Mouse (Mus musculus): Measurements from ENCODE around the gene Nudt22. TPM values are rescaled to one million over a fixed set of nuclear protein-coding genes. Genes with fewer than 3 reads are reported as not detected.

The Nudt22 gene
- total RNA-seq (2023): 10 to 100 TPM; 12.2 to 15.9 TPM

DNA sequence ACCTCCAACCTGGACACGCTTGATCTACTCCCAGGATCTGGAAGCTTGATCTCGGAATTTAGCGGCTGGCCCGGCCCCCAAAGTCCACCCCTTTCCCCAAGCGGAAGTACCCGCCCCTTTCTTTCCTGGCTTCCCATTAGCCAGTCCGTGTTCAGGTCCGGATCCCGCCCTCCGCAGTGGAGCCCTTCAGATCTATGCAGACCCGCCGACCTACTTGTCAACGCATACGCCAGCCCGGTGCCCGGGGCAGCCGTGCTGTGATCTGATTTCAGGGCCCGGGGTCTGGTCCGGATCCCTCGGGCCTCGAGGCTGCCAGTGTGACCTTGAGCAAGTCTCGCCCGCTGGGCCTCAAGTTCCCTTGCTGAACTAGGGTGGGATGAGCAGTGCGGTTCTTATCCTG lies at the start of gene Nudt22, which contains the start of gene Trpt1:
Gene Nudt22, minus strand, starts transcription at position 112 of the 400 bp plus-strand sequence.
Gene Trpt1, plus strand, starts transcription at position 126 of the 400 bp plus-strand sequence.

DNA sequence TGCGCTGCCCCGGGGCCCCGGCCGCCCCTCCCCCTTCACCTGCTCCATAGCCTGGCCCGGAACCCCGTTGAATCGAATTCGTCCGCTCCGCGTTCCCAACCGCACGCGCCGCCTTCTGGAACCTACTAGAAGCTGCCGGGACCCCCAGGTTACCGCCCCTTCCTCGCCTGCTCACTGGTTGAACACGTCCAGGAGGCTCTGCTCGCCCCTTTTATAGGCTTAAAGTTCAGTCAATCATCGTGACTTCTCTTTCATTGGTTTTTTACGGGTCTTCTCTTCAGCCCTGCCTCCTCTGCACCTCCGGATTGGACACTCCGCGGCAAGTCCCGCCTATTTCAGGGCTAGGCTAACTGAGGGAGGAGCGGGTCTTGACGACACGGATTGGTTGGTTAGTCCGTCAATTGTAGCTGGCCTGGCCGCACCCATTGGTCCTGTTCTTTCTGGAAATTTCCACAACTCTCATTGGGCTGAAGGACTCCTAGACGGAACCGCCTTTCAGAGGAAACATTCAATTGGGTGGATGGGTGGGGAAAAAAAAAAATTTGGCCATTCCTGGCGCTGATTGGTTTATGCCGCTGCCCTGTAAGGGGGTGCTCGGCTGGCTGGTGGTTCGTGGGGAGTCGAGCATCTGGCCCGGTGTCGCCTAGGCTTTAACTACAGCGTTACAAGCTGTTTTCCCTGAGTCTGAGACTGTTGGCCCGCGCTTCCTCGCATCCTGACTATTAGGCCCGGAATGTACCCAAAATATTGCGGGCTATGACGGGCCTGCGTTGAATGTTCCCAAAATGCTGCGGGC lies 44.1 kb upstream of the Nudt22 start, which contains the start of gene Stip1:
Gene Stip1, minus strand, starts transcription at position 127 of the 796 bp plus-strand sequence.

DNA sequence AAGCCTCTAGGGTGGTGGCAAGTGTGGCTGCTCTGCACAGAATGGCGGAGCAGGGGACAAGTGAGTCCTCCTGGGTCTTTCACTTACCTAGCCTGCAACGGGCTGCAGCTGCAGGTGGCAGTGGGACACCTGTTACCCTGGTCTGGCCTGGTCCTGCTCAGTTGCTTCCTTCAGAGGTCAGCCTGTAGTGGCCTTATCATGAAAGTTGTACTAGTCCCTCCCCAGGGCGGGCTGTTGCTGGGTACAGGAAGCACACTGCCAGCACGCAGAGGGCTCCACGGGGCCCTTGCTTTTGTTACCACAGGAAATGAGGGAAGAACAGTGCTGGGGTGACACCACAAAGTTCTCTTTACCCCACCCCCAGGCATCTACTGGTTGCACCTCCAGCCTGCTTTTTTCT lies 23.3 kb upstream of the Nudt22 start, which contains the start of gene Fermt3:
Gene Fermt3, minus strand, starts transcription at position 279 of the 400 bp plus-strand sequence.

DNA sequence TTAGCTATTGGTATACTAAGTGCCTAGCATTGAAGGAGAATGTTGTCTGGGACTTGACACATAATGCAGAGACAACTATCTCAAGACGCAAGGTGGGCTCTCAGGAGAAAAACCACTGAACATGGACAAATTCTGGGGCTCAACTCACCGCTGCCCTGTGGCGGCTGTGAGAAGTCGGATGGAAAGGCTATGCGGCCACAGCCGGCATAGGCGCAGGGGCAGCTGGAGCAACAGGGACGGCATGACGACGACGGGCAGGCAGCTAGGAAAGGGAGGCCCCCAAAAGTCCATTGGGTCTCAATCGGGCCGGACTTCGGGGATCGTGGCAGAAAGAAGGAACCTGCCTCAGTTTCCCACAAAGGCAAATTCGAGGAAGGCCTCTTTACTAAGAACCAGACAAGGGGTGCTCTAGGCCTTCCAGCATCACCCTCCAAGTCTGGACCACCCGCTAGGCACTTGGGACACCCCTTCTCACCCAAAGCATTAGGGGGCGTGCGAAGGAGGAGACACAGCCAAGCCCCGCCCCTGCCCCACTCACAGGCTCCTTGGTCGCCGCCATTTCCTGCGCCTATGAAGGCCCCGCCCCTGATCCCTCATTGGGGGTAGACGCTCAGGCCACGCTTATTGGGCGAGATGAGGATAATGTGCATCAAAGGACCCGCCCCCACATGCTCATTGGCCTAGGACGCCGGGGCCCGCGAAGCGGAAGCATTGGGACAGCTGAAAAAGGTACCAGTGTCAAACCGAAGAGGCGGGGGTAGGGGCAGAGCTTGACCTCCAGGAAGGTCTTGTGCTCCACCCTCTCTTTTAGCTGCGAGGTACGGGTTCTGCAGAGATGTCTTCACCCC lies 3.7 kb downstream of the Nudt22 start, which contains the start of gene Dnajc4:
Gene Dnajc4, minus strand, starts transcription at position 562 of the 848 bp plus-strand sequence.

DNA sequence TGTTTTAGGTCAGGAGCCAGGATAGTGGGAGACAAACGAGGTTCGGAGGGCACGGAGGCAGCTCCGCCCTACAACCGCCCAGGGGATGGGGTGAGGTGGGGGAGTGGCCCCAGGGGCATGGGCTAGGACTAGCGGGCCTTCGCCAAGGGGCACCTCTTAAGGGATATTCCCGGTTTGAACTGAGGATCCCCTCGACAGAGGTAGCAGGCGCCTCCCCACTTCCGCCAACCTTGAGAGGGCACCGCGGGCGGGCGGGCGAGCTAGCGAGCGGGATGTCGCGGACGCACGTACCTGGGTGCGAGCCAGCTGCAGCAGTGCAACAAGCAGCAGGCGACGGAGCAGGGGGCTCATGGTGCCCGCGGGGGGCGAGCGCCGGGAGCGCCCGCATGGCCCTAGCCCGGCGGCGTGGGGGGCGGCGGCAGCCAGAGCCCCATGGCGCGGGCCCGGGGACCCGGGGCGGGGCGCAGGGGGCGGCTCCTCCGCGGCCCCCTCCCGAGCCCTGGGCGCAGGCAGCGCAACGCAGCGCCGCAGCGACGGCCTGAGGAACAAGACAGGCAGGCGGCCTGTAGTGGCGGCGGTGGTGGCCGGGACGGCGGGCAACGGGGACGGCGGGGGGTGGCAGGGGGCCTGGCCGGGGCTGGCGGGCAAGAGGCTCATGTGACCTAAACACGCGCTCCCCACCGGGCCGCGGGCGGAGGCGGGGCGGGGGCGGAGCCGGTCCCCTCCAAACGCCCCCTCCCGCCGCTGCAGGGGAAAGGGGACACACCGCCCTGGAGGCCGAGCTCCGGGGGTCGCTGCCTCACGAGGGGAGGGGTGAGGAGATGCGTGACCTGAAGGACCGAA lies 8.6 kb downstream of the Nudt22 start, which contains the start of gene Vegfb:
Gene Vegfb, minus strand, starts transcription at position 591 of the 843 bp plus-strand sequence.

DNA sequence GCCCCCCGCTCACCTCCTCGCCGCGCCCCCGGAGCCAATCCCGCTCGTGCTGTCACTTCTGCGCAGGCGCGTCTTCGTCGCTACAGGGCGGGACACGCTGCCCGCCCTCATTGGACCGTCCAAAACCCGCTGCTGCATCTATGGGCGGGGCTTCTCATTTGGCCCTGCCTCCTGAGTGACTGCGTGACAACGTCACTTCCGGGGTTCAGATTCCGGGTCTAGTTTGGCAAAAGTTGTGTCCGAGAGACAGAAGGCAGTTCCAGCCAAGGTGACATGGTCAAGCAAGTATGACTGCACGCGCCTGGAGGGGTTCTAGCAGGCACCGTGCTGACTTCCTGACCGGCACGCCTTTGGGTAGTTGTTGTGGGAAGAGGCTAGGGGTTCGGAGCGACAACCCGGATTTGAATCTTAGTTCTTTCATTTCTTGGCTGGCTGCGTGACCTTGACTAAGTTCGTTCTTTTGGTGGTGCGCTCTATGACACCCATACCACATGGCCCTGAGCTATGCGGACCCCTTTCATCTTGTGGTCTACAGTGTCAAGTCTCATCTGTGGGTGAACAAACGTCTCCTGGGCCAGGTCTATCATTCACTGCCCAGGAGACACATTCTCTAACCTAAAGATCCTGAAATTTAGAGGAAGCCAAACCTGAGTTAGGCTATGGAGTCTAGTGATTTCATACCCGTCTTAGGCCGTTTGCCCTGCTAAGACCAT lies 15.4 kb downstream of the Nudt22 start, which contains the start of gene Fkbp2:
Gene Fkbp2, minus strand, starts transcription at position 121 of the 713 bp plus-strand sequence.

DNA sequence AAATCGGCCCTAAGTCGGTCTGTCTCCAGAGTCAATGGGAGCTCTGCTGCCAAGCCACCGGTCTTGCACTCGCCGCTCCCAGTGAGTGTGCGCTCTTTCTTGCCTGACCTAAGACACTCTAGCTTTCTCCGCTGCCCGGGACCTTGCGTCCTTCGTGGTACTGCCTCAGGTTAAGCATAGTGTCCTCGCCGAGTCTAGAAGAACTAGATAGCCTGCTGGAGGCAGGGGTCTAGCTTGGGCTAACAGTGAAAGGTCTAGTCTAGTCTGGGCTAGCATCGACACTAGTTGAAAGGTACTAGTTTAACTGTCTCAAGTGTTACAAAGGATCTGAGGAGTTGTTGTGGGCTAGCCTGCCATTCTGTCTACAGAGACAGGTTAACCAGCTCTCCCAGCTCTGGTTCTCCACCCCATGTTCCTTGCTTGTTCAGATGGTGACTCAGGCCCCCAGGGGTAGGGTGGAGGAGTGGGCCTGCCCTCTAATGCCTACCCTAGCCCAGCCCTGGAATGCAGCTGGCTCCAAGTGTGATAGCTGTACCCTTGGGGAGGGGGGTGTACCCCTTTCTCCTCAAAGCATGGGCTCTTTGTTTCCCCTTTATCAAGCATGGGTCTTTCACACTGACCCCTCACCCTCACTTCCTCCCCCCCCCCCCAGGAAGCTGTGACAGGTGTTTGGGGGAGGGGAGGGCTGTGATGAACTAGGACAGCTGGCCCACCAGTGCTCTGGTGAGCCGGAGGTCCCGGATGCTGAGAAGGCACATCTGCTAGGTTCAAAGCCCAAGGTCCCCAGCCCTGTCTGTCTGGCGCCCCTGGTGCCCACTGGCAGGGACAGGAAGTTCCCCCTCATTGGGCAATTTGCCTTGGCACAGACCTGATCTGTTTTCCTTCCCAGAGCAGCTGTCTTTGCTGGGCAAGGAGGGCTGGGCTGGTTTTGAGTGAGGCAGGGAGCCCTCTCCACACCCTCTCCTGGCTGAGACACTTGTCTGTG lies 20.1 kb downstream of the Nudt22 start, which contains the start of gene Plcb3:
Gene Plcb3, minus strand, starts transcription at position 934 of the 985 bp plus-strand sequence.

DNA sequence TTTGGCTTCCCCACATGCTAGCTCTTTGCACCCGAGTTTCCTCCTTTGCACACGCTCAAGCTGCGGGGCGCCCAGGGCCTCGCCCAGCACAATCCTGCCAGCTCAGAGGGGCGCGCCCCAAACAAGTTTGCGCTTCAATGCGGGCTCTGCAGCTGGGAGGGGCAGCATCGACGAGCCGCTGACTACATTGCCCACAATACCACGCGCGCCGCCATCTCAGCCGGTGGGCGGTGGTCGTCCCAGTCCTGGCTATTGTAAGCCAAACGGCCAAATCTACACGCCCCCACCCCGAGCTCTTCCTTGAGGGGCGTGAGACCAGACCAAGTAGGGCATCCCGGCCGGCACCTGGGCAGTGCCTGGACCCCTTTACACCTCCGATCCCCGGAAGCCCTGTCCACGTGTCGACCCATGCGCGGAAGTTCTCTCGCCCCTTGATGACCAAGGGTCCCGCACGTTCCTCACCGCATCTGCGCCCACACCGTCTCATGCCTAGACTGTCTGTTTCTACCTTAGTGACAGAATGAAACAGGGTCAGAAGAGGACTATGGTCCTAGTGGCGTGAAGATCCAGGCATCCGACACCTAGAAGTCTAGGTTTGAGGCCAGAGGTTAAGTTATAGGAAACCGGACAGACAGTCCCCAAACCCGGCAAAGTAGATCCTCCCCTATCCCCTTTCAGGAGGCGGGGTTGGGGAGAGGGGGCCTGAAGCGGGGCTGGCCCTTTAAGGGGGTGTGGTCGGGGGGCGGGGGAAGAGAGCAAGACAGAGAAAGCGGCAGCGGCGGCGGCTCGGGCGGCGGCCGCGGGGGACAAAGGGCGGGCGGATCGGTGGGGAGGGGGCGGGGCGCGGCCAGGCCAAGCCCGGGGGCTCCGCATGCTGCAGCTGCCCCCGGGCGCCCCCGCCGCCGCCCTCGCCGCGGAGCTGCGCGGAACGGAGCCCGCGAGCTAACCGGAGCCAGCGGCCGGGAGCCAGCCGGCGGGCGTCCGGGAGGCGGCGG lies 21.4 kb downstream of the Nudt22 start, which contains the start of gene Ppp1r14b:
Gene Ppp1r14b, plus strand, starts transcription at position 758 of the 995 bp plus-strand sequence.

Other genes with a start within 250 kb of the Nudt22 start
- 10 to 100 TPM; 30.7 to 41.0 TPM for gene Rps6ka4, start 155.5 kb downstream of the Nudt22 start, total RNA-seq (2023)
- gene Ccdc88b, start 137.9 kb downstream of the Nudt22 start, total RNA-seq (2023): 100 to 1,000 TPM; 122 to 137 TPM
- 100 to 1,000 TPM in 1 of 2 experiments, 10 to 100 TPM in 1; 89.2 to 104 TPM for gene Trmt112, start 86.4 kb downstream of the Nudt22 start, total RNA-seq (2023)
- gene Prdx5, start 86.0 kb downstream of the Nudt22 start, total RNA-seq (2023): 1,000 to 10,000 TPM; 1,318 to 1,395 TPM
- gene Esrra, start 74.3 kb downstream of the Nudt22 start, total RNA-seq (2023): 10 to 100 TPM; 40.5 to 45.9 TPM
- not detected for gene Catsperz, start 70.7 kb downstream of the Nudt22 start, total RNA-seq (2023)
- gene Kcnk4, start 61.6 kb downstream of the Nudt22 start, total RNA-seq (2023): not detected
- gene Bad, start 54.3 kb downstream of the Nudt22 start, total RNA-seq (2023): 10 to 100 TPM; 22.5 to 31.9 TPM
- gene Gpr137, start 53.6 kb downstream of the Nudt22 start, total RNA-seq (2023): 10 to 100 TPM; 23.9 to 26.6 TPM
- gene Ppp1r14b, start 21.1 kb downstream of the Nudt22 start, total RNA-seq (2023): 10 to 100 TPM; 42.9 to 43.5 TPM
- gene Plcb3, start 19.6 kb downstream of the Nudt22 start, total RNA-seq (2023): 10 to 100 TPM; 23.2 to 25.2 TPM
- gene Fkbp2, start 15.6 kb downstream of the Nudt22 start, total RNA-seq (2023): 10 to 100 TPM; 28.2 to 28.8 TPM
- 1 to 10 TPM; 7.4 to 8.1 TPM for gene Vegfb, start 8.5 kb downstream of the Nudt22 start, total RNA-seq (2023)
- gene Dnajc4, start 3.5 kb downstream of the Nudt22 start, total RNA-seq (2023): 10 to 100 TPM; 20.8 to 24.7 TPM
- 1 to 10 TPM; 2.3 to 2.9 TPM for gene Trpt1, start within 50 bp of the Nudt22 start, total RNA-seq (2023)
- gene Fermt3, start 23.4 kb upstream of the Nudt22 start, total RNA-seq (2023): 100 to 1,000 TPM; 233 TPM
- 10 to 100 TPM; 45.6 to 53.6 TPM for gene Stip1, start 43.9 kb upstream of the Nudt22 start, total RNA-seq (2023)
- 1 to 10 TPM; 2.6 to 2.9 TPM for gene Macrod1, start 60.7 kb upstream of the Nudt22 start, total RNA-seq (2023)
- not detected for gene Flrt1, start 109.6 kb upstream of the Nudt22 start, total RNA-seq (2023)
- gene Otub1, start 210.2 kb upstream of the Nudt22 start, total RNA-seq (2023): 10 to 100 TPM; 69.8 to 79.8 TPM
- 100 to 1,000 TPM; 346 to 353 TPM for gene Cox8a, start 221.5 kb upstream of the Nudt22 start, total RNA-seq (2023)
- gene Naa40, start 245.1 kb upstream of the Nudt22 start, total RNA-seq (2023): 10 to 100 TPM; 23.5 to 28.1 TPM